Mouse (Mus musculus) lung, adult 2 months (tissue): ENCODE results near the gene Slc16a7. TPM values are rescaled to one million over a fixed set of nuclear protein-coding genes. Genes with fewer than 3 reads are reported as not detected.

Experiments used
- DNase-seq: peaks from one replicate; pipeline ENCODE4 v3.0.0; 2022
- H3K4me1 ChIP-seq: fragments of 200-500 bp; 2 replicates; pipeline ENCODE4 v1.6.1; 2011; ENCODE audit warnings: low read length; ENCODE audit not compliant: control insufficient read depth, insufficient read depth
- H3K4me3 ChIP-seq: fragments of 200-500 bp; replicated peaks from 2 replicates; pipeline ENCODE3; 2011; ENCODE audit warnings: low read depth, mild to moderate bottlenecking, control low read depth, low read length; ENCODE audit errors: extremely low read depth
- CTCF ChIP-seq: fragments of 200-500 bp; IDR thresholded peaks from 2 replicates; pipeline ENCODE4 v1.5.1; 2011; ENCODE audit warnings: mild to moderate bottlenecking, low read length, control low read depth; ENCODE audit not compliant: insufficient read depth
- POLR2A ChIP-seq: fragments of 200-500 bp; IDR thresholded peaks from 2 replicates; pipeline ENCODE4 v1.6.1; 2011; ENCODE audit warnings: low read depth, mild to moderate bottlenecking, control low read depth, low read length, borderline replicate concordance; ENCODE audit errors: extremely low read depth
- WGBS: fragments of 180-500 bp; shearing (Covaris S2); methylation state at CpG from one replicate; pipeline ENCODE4 v1.1.7; 2018; 5-methylcytosine and 5-hydroxymethylcytosine counted together
- polyA plus RNA-seq: library from polyadenylated mRNA; depleted of rRNA; stranded (reverse); fragments of >200 nt; gene quantifications from 2 replicates; pipeline ENCODE4 v1.2.3, GENCODE M21; 2012

The Slc16a7 gene
- polyA plus RNA-seq, 1 experiment, result 8.7 TPM

- TF ChIP-seq CTCF (no peak), POLR2A (no peak)
- Histone ChIP-seq H3K4me1 (no peaks in the 10 kb centered on the region), H3K4me3 (no peak overlapping the region)
- no peak for DNase-seq
- 90% methylated on average over 3 of the region's 3 CpGs for WGBS
Observed at GRCm38 (mm10) chr10:125213805-125214204, 175.5 kb downstream of the Slc16a7 start.

DNA sequence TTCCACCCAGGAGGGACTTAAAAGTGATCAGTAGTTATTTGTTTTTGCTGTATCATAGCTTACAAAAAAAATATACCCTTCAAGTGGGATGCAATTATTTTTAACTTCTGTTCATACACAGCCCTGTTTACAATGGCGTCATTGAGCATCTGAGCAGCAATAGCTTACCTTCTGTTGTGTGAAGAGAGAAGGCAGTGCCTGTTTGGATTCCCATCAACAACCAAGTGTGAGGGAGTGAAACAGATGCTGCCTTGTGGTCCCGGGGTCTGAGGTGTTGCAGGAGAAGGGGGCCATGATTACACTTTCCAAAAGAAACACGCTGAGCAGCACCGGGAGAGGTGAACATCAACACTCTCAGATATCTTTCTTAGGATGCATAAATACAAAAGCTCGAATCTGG lies 201.7 kb downstream of the Slc16a7 start:
- H3K4me3 ChIP-seq, result no peak overlapping the region
- no peaks in the 10 kb centered on the region for H3K4me1 ChIP-seq
- 44% methylated on average over 5 of the region's 5 CpGs for WGBS
- no peak for TF ChIP-seq POLR2A
- TF ChIP-seq CTCF, result no peak
- no peak for DNase-seq

DNA sequence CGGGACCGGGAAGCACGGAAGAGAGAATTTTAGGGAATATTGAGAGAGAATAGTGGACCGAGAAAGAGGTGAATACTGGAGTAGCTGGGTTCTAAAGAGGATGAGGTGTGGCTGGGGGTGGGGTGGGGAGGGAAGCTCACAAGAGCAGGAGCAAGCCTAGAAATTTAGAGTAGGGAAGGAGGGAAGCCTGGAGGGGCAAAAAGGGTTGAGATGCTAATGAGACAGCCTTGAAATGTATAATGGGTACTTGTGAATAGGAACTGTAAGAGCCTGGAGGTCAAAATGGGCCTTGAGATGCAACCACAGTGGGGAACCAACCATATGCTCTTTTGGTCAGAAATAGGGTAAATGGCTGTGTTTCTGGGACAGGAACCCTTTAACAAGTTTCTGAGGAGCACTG lies 203.9 kb downstream of the Slc16a7 start:
- TF ChIP-seq CTCF (no peak), POLR2A (no peak)
- WGBS, result 92% methylated on average over 4 of the region's 4 CpGs
- H3K4me1 ChIP-seq, result no peaks in the 10 kb centered on the region
- no peak for DNase-seq
- H3K4me3 ChIP-seq, result no peak overlapping the region

DNA sequence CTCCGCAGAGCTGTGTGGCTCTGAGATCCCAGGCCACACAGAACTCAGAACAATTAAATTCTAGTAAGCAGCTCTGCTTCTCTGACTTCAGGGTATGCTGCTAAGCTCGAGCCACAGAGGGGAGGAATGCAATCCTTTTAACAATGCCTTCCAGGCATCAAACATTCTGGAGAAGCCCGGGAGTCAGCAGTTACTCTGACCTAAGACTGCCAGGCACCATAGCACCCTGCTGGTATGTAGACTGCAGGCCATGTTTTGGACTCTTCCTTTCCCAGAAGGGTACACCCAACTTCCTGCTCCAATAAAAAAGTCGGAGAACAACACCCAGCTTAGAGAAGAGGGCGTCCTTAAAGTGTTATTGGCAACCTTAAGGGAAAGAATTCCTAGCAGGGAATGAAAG lies 205.1 kb downstream of the Slc16a7 start:
- no peak for DNase-seq
- TF ChIP-seq POLR2A (no peak), CTCF (no peak)
- 53% methylated on average over 5 of the region's 5 CpGs for WGBS
- Histone ChIP-seq H3K4me1 (no peaks in the 10 kb centered on the region), H3K4me3 (no peak overlapping the region)

DNA sequence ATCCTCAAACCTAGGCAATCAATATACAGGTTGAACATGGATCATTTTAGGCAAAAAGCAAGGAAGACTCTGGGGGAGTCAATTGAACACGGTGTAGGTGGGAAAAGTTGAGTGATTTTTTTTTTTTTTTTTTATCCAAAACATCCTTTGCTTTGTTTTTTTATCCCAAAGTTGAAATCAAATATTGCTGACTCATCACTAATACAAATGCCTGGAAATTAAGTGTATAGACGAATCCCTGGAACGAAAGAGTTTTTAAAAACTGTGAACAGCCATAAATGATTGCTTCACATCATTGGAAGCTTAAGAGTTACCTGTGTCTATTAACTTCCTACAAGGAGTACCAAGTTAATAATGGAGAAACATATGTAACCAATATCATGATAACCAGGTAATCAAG lies 206.7 kb downstream of the Slc16a7 start:
- TF ChIP-seq CTCF, result no peak
- no peak for TF ChIP-seq POLR2A
- DNase-seq, result no peak
- Histone ChIP-seq H3K4me1 (no peaks in the 10 kb centered on the region), H3K4me3 (no peak overlapping the region)
- 88% methylated on average over 3 of the region's 3 CpGs for WGBS

DNA sequence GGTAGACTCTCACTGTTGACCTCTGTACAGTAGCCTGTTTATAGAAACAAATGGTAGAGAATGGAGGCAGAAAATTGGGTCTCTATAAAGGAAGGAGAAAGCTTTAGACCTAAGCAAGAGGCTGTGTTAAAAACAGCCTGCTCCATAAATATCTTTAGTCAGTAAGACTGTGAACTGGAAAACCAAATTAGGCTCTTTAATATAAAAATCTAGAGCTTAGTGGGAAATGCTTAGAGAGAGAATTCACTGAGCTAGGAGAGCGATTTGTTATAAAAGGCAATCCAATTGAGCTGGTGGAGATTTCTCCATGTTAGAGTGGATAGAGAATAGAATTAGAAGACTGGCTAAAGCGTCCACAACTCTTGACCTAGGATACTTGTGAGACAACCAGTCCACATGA lies 211.5 kb downstream of the Slc16a7 start:
- Histone ChIP-seq H3K4me3 (no peak overlapping the region), H3K4me1 (no peaks in the 10 kb centered on the region)
- no peak for DNase-seq
- TF ChIP-seq POLR2A (no peak), CTCF (no peak)
- WGBS, result 87% methylated on average over 2 of the region's 2 CpGs

DNA sequence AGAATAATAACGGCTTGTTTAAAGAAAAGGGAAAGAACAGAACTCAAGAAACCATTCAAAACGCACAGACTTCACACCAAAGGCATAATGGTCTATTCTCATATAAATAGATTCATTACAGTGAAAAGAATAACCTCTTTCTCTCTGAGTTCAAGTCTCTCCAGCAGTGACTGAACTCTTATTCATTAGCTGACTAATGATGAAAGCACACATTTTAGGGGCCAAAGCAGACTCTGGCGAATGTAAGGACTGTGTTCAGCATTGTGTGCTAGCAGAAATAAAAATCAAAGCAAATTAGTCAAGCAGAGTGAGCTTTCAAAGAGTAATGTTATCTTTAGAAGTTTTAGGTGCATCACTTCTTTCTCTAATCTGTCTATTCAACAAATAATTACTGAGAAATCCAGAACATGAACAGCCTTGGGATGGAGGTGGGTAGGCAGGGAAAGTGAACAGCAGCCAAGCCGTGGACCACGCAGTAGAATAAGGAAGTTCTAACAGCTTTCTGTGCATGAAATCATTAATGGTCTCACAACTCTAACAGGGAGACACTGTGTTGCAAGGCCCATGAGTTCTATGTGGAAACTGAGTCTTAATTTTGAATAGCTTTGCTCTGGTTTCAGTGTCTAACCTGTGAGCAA lies 214.1 kb downstream of the Slc16a7 start:
- H3K4me3 ChIP-seq, result no peak overlapping the region
- TF ChIP-seq POLR2A (no peak), CTCF (no peak)
- DNase-seq, result no peak
- H3K4me1 ChIP-seq, result no peaks in the 10 kb centered on the region
- 76% methylated on average over 5 of the region's 5 CpGs for WGBS

DNA sequence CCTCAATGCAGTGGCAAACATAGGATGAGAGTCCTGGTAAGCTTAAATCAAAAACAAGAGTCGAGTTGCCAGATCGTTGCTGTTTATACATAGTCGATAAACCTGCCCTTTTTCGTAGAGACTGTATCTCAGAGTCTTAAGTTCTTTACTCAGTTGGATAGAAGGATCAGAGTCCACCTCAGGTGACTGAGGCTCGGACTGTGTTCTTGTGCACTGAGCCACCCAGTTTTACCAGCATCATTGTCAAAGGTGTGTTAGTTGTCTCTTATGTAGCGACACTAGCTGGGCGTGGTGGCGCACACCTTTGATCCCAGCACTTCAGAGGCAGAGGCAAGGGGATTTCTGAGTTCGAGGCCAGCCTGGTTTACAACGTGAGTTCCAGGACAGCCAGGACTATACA lies 217.6 kb downstream of the Slc16a7 start:
- DNase-seq, result no peak
- H3K4me3 ChIP-seq, result no peak overlapping the region

GRCm38 (mm10) chr10:125171154-125171553 lies 218.1 kb downstream of the Slc16a7 start:
- TF ChIP-seq POLR2A (no peak), CTCF (no peak)
- Histone ChIP-seq H3K4me1 (no peaks in the 10 kb centered on the region), H3K4me3 (no peak overlapping the region)
- 81% methylated on average over 6 of the region's 6 CpGs for WGBS
- no peak for DNase-seq

More for the DNA sequence above, 217.6 kb downstream of the Slc16a7 start:
- H3K4me1 ChIP-seq, result no peaks in the 10 kb centered on the region
- 87% methylated on average over 10 of the region's 10 CpGs for WGBS
- TF ChIP-seq POLR2A (no peak), CTCF (no peak)
